Mouse (Mus musculus) frontal cortex, adult (tissue): ENCODE measurements around the gene Chn1.

Source experiments
- ATAC-seq: cut with Nextera tagmentation; 2 replicates; pipeline ENCODE4 v1.9.2; 2017; ENCODE audit warnings: mild to moderate bottlenecking, moderate library complexity, mixed read lengths; ENCODE audit not compliant: low TSS enrichment

Chn1 gene

DNA sequence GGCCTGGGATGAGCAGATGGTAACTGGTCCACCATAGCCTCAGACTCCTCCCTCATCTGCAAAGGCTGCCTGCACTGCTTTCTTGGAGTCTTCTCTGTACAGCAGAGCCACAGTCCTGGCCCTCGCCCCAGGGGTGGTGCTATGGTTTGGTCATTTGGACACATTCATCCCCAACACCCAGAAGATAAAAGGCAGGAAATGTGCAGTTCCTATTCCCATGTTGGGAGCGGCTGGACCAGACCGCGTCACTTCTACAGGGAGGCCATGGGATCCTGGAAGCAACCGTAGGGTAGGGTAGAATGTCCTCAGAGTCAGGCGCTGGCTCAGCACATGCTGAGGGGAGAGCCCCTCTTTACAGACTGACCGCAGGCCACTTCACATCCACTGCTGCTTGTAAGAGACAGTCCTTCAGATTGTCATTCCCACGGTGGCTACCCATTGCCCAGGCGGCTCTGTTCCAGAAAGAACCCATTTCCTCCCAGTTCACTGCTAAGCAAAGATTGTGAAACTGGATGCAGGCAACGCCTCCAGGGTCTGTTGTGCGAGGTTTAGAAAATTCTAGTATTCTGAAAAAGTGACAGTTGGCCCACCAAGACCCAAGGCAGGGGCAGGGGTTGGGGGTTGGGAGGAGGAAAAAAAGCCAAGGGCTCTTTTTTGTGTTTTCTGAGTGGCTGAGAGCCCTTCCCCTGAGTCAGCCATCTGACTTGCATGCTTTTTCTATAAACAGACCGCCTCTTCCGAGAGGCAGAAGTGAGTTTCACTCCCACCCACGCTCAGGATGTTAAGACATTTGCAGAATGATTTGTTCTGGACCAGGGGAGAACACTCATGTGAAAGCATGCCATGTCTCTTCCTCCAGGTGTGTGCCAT, 182.7 kb downstream of the Chn1 start:
- ATAC-seq, result peak; percentile 26

DNA sequence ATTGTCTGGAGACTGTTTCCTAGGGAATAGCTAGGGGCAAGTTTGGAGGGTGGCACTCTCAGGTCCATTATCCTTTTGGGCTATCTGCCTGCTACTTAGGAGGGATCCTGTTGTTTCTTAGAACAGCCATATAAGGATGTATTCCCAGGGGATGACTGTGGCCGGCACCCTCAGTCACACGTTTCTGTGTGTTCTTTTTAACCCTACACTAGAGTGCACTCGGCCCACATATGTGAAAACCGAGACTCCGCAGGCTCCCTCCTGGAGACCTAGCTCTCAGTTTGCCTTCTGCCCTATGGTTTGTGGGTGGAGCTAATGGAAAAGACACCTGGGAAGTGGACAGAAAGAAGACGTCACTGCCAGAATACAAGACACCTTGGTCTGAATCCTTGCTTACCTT, 183.9 kb downstream of the Chn1 start:
- ATAC-seq, result no peak

DNA sequence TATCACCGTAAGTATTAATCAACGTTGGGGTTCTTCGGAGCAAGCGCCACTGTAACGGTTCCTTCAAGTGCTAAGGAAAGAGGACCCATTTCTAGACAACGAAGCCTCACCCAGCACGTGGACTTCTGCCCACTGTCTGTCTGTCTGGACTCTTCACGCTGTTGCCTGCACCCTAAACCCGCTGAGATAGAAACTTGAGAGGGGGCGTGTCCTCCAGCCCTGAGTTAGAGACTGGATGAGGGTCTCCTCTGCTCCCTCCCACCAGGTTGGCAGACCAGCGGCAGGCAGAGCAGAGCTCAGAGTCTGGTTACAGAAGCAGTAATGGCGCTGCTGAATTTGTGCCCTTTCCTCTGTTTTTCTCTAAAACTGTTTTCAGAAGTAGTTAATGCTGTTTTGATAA, 185.0 kb downstream of the Chn1 start:
- ATAC-seq, result no peak

DNA sequence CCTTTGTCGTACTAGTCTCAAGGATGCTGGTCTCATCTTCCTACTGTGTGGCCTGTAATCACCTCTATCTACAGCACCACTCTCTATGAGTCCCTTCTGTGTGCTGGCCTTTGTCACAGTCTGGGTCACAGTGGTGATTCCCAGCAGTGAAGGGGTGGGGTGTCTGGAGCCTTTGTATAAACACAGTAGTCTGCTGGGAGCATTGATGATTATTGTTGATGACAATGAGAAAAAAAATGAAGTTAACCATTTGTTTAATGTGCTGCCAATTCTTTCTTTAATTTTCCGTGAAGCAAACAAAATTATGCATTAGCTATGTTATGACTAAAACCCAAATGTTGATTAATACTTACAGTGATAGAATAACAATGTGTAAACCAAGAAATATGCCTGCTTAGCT, 186.2 kb downstream of the Chn1 start:
- ATAC-seq, result no peak

DNA sequence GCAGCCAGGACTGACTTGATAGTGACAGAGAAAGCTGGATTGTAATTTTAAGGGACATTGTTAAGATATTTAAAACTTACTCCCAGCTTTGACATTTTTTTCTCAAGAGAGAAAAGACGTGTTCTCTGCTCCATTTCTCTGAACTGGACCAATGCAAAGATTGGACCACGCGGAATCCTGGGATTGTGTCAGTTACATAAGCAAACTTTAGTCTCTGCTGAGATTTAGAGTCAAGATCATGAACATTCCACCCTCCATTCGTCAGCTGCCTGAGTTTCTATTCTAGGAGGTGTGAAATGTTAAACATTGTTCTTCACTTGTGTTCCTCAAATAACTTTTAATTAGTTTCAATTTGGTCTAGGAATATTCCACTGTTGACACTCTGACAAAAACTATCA, 188.0 kb downstream of the Chn1 start:
- ATAC-seq, result peak; percentile 16; the same call in 1 of the 2 replicates

DNA sequence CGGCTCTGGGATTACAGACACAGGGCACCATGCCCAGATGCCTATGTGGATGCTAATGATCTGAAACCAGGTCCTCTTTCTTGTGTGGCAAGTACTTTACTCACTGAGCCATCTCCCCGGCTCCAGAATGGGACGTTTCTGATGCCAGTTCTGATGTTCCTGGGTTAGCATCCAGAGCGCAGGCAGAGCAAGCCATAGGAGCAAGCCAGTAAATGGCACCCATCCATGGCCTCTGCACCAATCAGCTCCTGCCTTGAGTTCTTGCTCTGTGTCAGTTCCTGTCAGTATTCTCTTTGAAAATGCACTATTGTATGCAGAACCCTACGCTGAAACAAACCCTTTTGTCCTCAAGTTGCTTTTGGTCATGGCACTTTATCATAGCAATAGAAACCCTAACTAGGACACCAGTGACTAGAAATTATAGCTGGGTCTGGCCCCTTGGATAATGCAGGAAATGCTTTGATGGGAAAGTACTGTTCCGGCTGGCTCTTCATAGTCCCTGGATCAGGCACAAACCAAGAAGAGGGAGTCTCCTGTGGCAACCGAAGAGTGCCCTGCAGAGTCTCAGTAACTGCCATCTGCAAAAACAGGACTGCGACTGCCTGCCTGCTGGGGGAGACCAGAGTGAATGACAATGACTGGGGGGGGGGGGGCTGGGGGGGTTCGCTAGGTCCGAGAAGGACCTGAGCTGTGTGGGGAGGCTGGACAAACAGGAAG, 188.6 kb downstream of the Chn1 start:
- 0 out of 2 replicates have a peak, but pooled peaks have one; percentile 15 for ATAC-seq

DNA sequence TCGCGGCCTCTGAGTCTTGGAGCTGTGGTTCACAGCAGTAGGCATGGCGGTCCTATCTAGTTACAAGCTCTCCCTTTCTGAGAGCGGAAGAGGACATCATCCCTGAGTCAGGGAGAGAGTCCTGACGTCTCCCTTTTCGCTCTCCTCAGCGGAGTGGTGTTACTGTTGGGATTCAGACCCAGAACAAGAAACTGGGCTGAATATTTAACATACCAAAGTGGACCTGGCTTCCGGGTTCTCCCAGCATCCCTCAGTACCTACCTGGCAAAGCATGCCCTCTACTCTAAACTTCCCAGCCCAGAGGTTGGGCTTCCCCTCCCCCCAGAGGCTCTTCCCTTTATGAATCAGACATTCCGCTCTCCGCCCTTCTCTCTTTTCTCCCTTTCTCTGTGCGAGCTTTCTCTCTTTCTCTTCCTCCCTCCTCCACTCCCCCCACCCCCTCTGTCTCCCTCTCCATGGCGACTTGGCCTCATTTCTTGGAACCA, 189.8 kb downstream of the Chn1 start:
- ATAC-seq, result peak; percentile 66

DNA sequence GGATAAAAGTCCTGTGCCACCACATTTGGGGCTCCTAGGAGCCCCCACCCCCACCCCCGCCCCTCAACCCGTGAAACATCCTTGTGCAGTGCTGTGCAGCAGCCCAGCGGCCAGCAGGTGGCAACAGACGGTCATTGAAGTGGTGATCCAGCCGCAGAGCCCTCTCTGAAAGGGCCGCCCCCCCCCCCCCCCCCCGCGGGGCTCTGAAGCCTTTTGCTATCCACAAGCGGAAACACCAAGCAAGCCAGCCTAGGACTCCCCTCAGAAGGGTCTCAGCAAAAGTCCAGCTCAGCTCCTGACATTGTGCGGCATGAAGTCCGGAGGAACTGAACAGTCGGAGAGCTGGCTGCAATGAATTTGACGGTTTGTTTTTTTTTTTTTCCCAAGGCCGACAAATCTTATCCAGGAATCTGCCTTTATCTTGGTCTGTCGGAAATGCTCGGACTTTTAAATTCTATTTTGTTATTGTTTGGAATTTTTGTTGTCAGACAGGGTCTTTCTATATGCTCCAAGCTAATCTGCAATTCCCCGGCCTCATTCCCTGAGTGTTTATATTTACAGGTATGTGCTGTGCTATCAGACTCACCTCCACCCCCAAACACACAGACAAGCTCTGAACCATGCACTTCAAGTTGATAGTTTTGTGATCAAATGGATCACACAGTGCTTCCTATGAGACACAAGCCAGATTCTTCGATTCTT, 190.3 kb downstream of the Chn1 start:
- peak; percentile 51 for ATAC-seq

DNA sequence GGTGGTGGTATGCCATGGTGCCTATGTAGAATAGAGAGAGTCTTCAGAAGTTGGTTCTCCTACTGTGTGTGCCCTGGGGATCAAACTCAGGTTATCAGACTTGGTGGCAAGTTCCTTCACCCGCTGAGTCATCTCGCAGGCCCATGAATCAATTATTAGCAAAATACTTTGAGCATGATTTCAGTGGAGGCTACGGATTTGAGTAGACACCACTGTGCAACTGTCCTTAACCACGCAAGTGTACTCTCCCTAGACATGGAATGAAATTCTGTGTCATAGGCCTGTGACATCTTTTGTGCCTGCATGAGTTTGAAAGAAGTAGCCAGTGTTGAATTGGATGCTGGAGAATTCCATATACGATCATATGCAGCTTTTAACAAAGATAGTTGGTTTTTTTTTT, 194.4 kb downstream of the Chn1 start:
- no peak for ATAC-seq

DNA sequence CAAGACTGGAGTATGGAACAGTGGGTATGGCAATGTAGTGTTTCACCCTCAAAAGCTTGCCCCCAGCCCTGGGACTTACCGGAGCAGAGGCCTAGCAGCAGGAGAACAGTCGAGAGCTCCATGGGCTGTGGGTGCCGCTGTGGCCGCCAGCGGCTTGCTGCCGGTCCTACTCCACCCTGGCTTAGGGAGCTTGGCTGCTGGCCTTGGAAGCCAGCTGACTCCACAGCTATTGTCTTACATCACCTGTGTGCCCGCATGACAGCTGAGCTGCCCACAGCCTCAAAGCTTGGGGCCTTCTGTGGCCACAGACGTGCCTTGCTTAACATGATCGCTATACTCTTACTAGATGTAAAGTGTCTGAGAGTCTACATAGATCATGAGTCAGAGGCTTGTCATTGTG, 195.0 kb downstream of the Chn1 start, which contains the start of gene Chrna1:
Gene Chrna1 (minus strand): TSS at position 173 of the 400 bp plus-strand sequence.
- no peak for ATAC-seq

DNA sequence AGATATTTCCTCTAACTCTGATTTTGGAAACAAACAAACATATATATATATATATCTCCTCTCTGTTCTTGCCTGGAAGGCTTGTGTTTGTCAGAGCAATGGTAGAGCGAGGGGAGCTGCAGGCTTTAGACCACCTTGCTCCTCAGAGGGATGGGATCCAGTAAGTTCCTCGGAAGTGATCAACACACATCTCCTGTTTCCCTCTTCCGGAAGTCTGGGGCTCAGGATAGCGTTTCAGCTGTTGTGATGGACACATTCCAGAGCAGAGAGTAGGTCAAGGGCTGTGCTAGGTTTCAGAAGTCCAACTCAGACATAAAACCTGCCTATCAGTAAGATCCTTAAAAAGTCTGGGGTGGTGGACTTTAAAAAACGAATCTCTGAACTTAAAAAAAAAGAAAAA, 196.0 kb downstream of the Chn1 start:
- ATAC-seq, result no peak

DNA sequence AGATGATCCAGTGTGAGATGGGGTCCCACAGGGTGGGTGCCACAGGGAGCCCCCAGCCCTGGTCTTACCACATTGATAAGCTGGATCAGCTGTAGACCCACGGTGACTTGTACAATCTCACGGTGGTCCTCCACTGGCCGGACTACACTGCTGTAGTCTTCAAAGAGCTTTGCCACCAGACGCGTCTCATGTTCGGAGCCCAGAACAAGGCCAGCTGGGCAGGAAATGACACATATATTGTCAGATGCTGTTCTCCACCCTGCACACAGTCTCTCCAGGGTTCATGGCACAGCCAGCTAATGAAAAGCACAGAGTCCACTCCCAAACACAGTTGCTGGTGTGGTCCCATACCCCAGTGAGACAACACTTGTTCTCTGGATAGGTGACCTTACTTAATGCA, 200.7 kb downstream of the Chn1 start:
- no peak for ATAC-seq

DNA sequence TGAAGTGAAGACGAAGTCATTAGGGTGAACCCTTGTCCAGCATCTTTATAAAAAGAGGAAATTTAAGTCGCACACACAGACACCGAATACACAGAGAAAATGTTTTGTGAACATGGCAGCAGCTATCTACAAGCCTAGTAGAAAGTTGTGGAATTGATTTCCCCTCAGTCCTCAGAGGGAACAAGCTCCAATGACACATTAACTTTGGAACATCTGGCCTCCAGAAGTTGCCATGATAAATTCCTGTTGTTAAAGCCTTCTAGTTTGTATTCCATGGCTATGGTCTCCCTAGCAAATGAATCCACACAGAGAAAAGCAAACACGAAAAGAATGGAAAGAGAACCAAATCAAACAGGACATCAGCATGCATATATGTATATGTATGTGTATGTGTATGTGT, 201.6 kb downstream of the Chn1 start:
- no peak for ATAC-seq

DNA sequence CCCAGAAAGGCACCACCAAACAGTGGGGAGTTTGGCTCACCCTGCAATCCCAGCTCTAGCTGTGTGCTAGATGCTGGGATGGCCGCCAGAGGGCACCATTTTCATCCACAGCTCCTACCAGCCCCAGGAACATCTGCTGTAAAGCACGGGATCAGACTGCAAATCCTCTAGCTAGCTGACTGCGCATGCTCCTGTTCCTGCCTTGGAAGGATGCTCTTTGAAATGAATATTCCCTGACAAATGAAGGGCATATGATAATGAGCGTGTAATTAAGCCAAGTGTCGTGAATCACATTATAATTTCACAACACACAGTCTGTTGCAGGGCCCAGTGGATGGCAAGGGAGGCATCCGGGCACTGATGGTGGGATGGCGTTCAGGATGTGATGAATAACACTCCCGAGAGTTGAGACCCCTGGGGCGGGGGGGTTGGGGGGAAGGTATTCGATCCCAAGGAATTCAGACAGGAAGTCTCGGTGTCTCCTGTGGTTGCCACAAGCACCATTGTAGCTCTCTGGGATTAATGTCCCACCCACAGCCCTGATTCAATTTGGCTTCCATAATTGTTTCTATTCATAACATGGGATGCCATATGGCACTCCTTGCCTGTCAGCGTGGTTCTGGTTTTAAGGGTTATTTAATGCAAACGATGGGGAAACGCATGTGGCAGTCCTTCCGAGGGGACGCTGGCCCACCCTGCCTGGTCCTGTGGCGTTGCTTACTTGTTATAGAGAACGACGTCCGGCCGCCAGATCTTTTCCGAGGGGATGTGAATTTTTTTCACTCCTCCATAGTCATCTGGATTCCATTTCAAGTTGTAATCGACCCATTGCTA, 202.4 kb downstream of the Chn1 start:
- peak; percentile 91 for ATAC-seq

DNA sequence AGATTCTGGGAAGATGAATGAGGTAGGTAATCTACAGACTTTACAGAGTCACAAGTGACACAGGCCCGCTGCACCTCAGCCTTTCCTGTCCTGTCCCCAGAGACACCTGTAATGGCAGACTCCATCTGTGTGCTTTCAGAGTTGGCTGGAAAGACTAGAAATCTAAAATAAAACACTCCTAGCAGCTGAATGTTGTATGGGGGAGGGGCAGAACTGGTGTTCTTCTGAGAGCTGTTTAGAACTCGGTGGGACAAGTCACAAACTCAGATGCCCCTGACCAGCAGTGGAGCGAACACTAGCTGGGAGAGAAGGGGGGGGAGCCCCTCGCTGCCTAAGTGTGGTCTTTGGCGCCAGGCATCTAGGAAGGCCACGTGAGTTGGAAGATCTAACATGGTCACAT, 203.2 kb downstream of the Chn1 start:
- 0 out of 2 replicates have a peak, but pooled peaks have one; percentile 1 for ATAC-seq

DNA sequence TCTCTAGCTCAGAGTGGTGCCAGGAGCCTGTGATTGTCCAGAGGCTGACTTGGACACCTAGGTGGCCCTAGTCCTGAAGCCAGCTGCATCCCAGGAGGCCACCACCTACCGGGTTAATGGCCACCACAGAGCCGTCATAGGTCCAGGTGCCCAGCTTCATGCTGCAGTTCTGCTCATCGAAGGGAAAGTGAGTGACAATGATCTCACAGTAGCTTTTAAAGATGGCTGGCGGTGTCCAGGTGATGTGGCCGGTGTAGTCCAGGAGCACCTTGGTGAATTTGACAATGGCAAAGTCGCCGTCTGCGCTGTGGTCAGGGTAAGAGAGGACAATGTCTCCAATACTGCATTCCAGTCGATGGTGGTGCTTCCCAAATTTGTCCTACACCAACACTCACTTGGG, 203.8 kb downstream of the Chn1 start:
- ATAC-seq, result no peak

DNA sequence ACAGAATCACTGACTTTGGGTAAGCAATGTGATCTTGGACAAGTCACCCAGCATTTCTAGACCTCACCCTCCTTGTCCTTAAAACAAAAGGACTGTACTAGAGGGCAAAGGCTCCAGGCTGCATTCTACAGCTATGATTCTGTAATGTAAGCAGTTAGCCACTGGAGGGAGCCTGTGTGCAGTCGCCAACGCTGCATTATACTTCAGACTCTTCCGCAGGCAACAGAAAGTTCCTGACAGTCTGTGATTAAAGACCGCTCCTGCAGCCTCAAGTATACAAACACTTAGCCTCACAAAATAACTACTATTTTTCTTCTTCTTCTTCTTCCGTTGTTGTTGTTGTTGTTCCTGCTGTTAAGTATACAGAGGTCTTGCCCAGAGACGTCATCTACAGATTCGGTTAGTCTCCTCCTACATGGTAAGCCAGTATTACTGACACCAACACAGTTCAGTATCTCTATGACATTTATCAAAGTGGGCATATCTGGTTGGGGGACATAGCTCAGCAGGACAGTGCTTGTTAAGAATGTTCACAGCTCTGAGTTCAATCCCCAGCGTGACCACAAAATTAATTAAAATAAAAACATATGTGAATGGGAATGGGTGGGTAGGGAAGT, 208.0 kb downstream of the Chn1 start:
- ATAC-seq, result peak; percentile 86

DNA sequence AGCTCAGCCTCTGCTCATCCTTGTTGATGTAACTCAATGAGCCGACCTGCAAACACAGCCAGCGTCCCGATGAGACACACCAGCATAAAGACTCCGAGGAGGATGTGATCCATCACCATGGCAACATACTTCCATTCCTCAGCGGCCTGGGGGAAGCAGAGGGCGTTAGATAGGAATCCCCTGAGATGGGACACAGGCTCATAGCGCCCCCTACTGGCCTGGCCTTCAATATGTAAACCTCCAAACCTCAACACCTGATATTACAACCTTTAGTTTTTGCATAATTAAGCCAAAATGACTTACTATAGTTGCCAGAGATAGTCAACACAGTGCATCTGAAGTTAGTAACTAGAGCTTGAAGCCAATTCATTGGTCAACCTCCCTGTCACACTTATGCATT, 209.0 kb downstream of the Chn1 start:
- no peak for ATAC-seq

DNA sequence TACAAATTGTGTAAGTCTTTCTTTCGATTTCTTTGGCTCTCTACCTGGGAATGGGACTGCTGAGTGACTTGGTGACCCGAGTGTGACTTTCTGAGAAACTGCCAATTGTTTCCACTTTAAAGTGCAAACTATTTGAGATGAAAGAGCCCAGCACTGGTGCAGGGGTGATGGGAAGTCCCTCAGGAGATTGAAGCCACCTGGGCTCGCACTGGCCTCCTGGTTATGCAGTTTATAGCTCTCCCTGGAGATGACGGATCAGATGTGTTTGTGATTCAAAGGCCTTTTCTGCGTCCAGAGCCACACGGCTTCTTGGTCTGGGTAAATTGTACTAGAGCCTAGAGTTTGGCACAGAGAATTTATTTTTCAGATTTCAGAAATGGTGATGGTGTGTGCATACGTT, 211.5 kb downstream of the Chn1 start:
- ATAC-seq, result no peak

DNA sequence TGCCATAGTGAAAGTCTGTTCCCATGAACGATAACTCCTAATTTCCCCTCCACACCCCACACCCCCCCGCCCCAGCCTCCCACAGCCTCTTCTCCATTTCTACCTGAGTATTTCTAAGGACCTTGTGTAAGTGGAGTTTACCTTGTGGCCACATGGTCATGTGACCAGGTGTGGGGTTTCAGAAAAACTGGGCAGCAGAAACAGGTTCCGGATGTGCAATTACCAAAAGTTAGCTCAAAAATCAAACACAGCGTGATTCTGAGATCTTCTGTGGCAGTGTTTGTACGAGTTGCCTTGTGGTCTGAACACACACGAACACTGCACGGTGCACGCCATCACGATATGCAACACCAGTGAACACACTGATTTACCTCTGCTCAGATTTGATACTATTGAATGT, 212.5 kb downstream of the Chn1 start:
- ATAC-seq, result no peak

DNA sequence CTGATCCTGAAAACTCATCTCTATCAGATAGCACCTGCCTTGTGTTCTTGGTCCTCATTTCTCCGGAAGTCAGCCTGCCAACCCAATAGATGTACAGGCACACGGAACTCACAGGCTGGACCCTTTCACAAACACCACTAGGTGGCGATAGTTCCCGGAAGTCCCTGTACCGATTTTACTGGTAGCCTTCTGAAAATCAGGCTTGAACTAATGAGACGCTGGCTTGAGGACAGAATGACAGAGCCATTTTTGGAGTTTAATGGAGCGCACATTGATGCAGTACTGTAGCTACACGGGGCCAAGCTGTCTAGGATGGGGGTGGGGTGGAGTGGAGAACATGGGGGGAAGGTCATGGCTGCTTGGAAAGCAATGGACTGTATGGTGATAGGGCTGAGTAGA, 213.5 kb downstream of the Chn1 start:
- ATAC-seq, result peak; percentile 78
